Mouse (Mus musculus): Measurements from ENCODE around the gene Txnrd2. TPM values are rescaled to one million over a fixed set of nuclear protein-coding genes. Genes with fewer than 3 reads are reported as not detected.

Txnrd2 gene
- polyA plus RNA-seq, 1 experiment from 2014 or later = 24.8 TPM

DNA sequence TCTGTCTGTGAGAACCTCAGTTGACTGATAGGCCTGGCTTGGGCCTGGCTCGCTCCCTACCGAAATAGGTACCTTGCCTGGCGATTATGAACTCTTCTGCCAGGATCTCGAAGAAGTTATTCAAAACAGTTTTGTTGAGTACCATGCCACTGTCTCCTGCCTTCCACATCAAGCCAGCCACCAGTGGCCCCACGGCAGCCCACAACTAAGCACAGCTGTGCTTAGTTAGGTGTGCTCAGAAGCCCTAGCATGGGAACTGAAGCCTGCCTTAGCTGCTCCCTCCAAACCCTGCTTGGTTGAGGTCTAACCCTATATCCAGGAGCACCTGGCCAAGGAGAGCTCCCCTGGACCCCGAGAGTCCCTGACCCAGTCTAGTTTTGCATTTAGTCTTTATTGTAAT lies 75.3 kb downstream of the Txnrd2 start:
- H3K36me3 ChIP-seq (ENCODE audit: control insufficient read depth, insufficient read depth) = peaks cover 19% of the 10 kb centered on the region; the same call in 1 of the 2 replicates
- peaks cover 10% of the 10 kb centered on the region; the same call in 1 of the 2 replicates for H3K4me1 ChIP-seq (replicated peaks; ENCODE audit: control insufficient read depth, insufficient read depth, low read length)
- H3K4me3 ChIP-seq (ENCODE audit: low read depth, low read length) = no peak overlapping the region
- H3K4me2 ChIP-seq (replicated peaks; ENCODE audit: low read depth) = no peak overlapping the region
- no peak overlapping the region for H3K27ac ChIP-seq (ENCODE audit: low read depth, low read length)
- TF ChIP-seq CTCF (IDR thresholded peaks at IDR 0.05; ENCODE audit: low read depth) = no peak
- WGBS = 96% methylated on average over 6 of the region's 6 CpGs
- no peak overlapping the region for H3K9ac ChIP-seq (ENCODE audit: low read depth, low read length)
- ATAC-seq = no peak
- no peaks in the 10 kb centered on the region for H3K27me3 ChIP-seq (replicated peaks; ENCODE audit: control insufficient read depth, insufficient read depth, low read length)
- H3K9me3 ChIP-seq (ENCODE audit: control insufficient read depth) = no peaks in the 10 kb centered on the region

DNA sequence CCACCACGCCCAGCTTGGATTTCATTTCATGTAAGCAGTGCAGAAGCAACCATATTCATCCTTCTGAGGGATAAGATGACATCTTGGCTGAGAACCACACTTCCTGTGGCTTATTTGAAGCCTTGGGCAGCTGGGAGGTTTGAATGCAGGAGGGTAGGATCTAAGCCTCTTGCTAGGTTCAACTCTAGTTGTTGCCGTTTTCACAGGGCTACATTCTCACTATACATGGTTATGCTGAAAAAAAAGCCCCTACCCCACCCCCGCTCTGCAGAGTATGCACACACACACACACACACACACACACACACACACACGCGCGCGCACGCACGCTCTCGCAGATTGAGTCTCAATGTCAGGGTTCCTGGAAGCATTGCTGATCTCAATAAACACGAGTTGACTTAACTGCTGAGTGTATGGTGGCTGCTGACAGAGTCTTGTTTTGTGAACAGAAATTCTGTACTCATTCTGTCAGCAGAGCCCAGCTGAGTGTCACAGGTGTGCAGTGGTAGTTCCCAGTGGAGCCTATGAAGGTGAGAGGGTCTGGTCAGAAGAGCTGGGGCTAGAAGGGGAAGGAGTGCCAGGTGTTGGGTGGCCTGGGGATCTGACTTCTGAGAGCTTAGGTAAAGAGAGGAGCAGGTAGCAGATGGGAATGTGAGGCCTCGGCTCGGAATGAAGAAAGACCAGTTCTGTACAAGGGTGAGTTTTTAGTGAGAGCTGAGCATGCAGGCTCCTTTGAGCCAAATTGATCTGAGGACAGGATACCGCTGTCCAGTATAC lies 77.6 kb downstream of the Txnrd2 start:
- no peak for ATAC-seq
- H3K9ac ChIP-seq (ENCODE audit: low read depth, low read length) = no peak overlapping the region
- no peak for TF ChIP-seq CTCF (IDR thresholded peaks at IDR 0.05; ENCODE audit: low read depth)

DNA sequence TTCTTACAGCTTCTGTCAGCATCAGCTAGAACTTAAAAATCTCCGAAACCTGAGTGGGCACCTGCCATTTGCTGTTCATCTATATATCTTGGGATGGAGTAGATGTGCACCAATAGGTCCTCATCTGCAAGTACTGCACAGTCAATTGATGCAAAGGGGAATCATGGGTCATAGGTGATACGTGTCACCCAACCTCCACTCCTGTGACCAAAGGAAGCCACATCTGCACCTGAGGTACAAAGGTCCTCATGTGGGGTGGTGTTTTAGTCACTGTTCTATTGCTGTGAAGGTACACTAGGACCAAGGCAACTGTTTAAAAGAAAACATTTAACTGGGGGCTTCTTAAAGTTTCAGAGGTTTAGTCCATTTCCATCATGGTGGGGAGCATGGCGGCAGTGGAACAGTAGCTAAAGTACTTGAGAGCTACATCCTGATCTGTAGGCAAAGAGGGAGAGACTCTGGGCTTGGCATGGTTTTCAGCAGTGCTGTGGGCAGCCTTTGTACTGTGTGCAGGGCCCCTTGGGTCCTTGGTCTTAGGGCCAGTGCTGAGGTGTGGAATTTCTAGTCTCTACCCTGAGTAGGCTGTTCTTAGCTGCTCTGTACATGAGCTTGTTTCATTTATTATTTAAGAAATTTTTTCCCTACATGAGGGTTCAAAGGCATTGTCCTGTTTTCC lies 80.5 kb downstream of the Txnrd2 start:
- ATAC-seq = peak; percentile 90
- no peak overlapping the region for H3K4me2 ChIP-seq (replicated peaks; ENCODE audit: low read depth)
- H3K27me3 ChIP-seq (replicated peaks; ENCODE audit: control insufficient read depth, insufficient read depth, low read length) = no peaks in the 10 kb centered on the region
- H3K4me1 ChIP-seq (replicated peaks; ENCODE audit: control insufficient read depth, insufficient read depth, low read length) = 0 out of 2 replicates have a peak, but pooled peaks cover 7% of the 10 kb centered on the region
- peak overlapping the region; percentile 60 for H3K27ac ChIP-seq (ENCODE audit: low read depth, low read length)
- H3K4me3 ChIP-seq (ENCODE audit: low read depth, low read length) = no peak overlapping the region
- H3K36me3 ChIP-seq (ENCODE audit: control insufficient read depth, insufficient read depth) = 0 out of 2 replicates have a peak, but pooled peaks cover 10% of the 10 kb centered on the region
- H3K9ac ChIP-seq (ENCODE audit: low read depth, low read length) = no peak overlapping the region
- 73% methylated on average over 3 of the region's 3 CpGs for WGBS
- H3K9me3 ChIP-seq (ENCODE audit: control insufficient read depth) = no peaks in the 10 kb centered on the region
- TF ChIP-seq CTCF (IDR thresholded peaks at IDR 0.05; ENCODE audit: low read depth) = no peak

More for the DNA sequence above, 77.6 kb downstream of the Txnrd2 start:
- no peaks in the 10 kb centered on the region for H3K9me3 ChIP-seq (ENCODE audit: control insufficient read depth)
- H3K4me2 ChIP-seq (replicated peaks; ENCODE audit: low read depth) = no peak overlapping the region
- peaks cover 19% of the 10 kb centered on the region; the same call in 1 of the 2 replicates for H3K36me3 ChIP-seq (ENCODE audit: control insufficient read depth, insufficient read depth)
- H3K27ac ChIP-seq (ENCODE audit: low read depth, low read length) = no peak overlapping the region
- WGBS = 87% methylated on average over 14 of the region's 14 CpGs
- peaks cover 16% of the 10 kb centered on the region; the same call in 1 of the 2 replicates for H3K4me1 ChIP-seq (replicated peaks; ENCODE audit: control insufficient read depth, insufficient read depth, low read length)
- H3K27me3 ChIP-seq (replicated peaks; ENCODE audit: control insufficient read depth, insufficient read depth, low read length) = no peaks in the 10 kb centered on the region
- no peak overlapping the region for H3K4me3 ChIP-seq (ENCODE audit: low read depth, low read length)

DNA sequence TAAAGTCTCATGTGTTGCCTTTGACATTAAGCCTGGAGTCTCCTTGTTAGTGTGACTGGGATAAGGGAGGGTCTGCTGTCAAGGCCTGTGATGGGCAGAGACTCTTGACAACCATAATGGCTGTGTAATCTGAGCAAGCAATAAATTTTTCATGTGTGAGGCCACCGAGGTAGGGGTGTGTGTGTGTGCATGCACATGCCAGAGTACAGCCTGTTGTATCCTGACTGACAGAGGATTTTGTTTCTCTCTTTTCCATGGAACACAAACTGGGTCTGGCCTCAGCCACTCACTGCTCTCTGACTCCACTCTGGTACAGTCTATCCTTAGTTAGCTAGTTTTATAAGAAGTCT lies 81.0 kb downstream of the Txnrd2 start:
- 0 out of 2 replicates have a peak, but pooled peaks cover 8% of the 10 kb centered on the region for H3K36me3 ChIP-seq (ENCODE audit: control insufficient read depth, insufficient read depth)
- H3K9ac ChIP-seq (ENCODE audit: low read depth, low read length) = no peak overlapping the region
- no peaks in the 10 kb centered on the region for H3K9me3 ChIP-seq (ENCODE audit: control insufficient read depth)
- peak; percentile 72 for ATAC-seq
- 0 out of 2 replicates have a peak, but pooled peaks cover 7% of the 10 kb centered on the region for H3K4me1 ChIP-seq (replicated peaks; ENCODE audit: control insufficient read depth, insufficient read depth, low read length)
- no peaks in the 10 kb centered on the region for H3K27me3 ChIP-seq (replicated peaks; ENCODE audit: control insufficient read depth, insufficient read depth, low read length)
- 4% methylated on average over 1 of the region's 1 CpGs for WGBS
- TF ChIP-seq CTCF (IDR thresholded peaks at IDR 0.05; ENCODE audit: low read depth) = no peak
- H3K27ac ChIP-seq (ENCODE audit: low read depth, low read length) = peak overlapping the region; percentile 60
- no peak overlapping the region for H3K4me2 ChIP-seq (replicated peaks; ENCODE audit: low read depth)
- H3K4me3 ChIP-seq (ENCODE audit: low read depth, low read length) = no peak overlapping the region

DNA sequence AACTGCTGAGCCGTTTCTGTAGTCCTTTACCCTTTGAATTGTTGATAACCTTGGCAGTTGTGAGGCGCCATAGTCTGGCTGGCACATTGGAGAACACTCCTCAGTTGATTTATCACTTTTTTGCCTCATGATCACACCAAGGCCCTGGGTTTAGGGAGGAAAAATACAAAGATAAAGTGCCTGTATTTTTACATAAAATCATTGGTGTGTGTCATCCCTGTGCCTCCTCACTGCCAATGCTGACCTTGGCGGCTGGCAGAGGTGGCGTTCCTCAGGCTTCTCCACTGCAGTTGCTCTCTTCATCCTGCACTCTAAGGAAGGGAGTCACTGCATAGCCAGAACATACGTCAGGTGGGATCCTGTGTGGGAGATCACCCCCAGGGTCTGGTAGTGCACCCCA lies 85.6 kb downstream of the Txnrd2 start:
- 84% methylated on average over 5 of the region's 5 CpGs for WGBS
- H3K9me3 ChIP-seq (ENCODE audit: control insufficient read depth) = no peaks in the 10 kb centered on the region
- TF ChIP-seq CTCF (IDR thresholded peaks at IDR 0.05; ENCODE audit: low read depth) = no peak
- no peak overlapping the region for H3K4me3 ChIP-seq (ENCODE audit: low read depth, low read length)
- H3K9ac ChIP-seq (ENCODE audit: low read depth, low read length) = no peak overlapping the region
- H3K36me3 ChIP-seq (ENCODE audit: control insufficient read depth, insufficient read depth) = no peaks in the 10 kb centered on the region
- ATAC-seq = no peak
- no peak overlapping the region for H3K4me2 ChIP-seq (replicated peaks; ENCODE audit: low read depth)
- H3K4me1 ChIP-seq (replicated peaks; ENCODE audit: control insufficient read depth, insufficient read depth, low read length) = 0 out of 2 replicates have a peak, but pooled peaks cover 6% of the 10 kb centered on the region
- H3K27me3 ChIP-seq (replicated peaks; ENCODE audit: control insufficient read depth, insufficient read depth, low read length) = no peaks in the 10 kb centered on the region
- no peak overlapping the region for H3K27ac ChIP-seq (ENCODE audit: low read depth, low read length)

GRCm38 (mm10) chr16:18513508-18513907 lies 87.3 kb downstream of the Txnrd2 start:
- 43% methylated on average over 6 of the region's 6 CpGs for WGBS
- ATAC-seq = no peak

More at GRCm38 (mm10) chr16:18513508-18513907, 87.3 kb downstream of the Txnrd2 start:
- Histone ChIP-seq H3K36me3 (ENCODE audit: control insufficient read depth, insufficient read depth) (no peaks in the 10 kb centered on the region), H3K4me2 (replicated peaks; ENCODE audit: low read depth) (no peak overlapping the region), H3K9ac (ENCODE audit: low read depth, low read length) (no peak overlapping the region), H3K9me3 (ENCODE audit: control insufficient read depth) (no peaks in the 10 kb centered on the region), H3K27me3 (replicated peaks; ENCODE audit: control insufficient read depth, insufficient read depth, low read length) (no peaks in the 10 kb centered on the region), H3K27ac (ENCODE audit: low read depth, low read length) (no peak overlapping the region), H3K4me1 (replicated peaks; ENCODE audit: control insufficient read depth, insufficient read depth, low read length) (no peaks in the 10 kb centered on the region), H3K4me3 (ENCODE audit: low read depth, low read length) (no peak overlapping the region)
- TF ChIP-seq CTCF (IDR thresholded peaks at IDR 0.05; ENCODE audit: low read depth) = no peak

All from intestine, postnatal 0 days (tissue).